Mouse (Mus musculus) lung, postnatal 0 days (tissue): ENCODE results near the gene Tpst2. TPM values are rescaled to one million over a fixed set of nuclear protein-coding genes. Genes with fewer than 3 reads are reported as not detected.

Source experiments
- ATAC-seq: fragments of 200-750 bp; cut with Nextera tagmentation; 2 replicates; pipeline ENCODE4 v1.8.0; 2017; ENCODE audit warnings: moderate library complexity
- DNase-seq: peaks from one replicate; pipeline ENCODE4 v3.0.0-alpha.2; 2016; ENCODE audit warnings: low spot score
- H3K27ac ChIP-seq: fragments of 300-500 bp; sonication (generic); 2 replicates; pipeline ENCODE4 v1.5.1; 2014; ENCODE audit warnings: antibody characterized with exemption, mild to moderate bottlenecking, low read length, mixed read lengths
- H3K27me3 ChIP-seq: fragments of 300-500 bp; sonication (generic); replicated peaks from 2 replicates; pipeline ENCODE4 v1.6.1; 2014; ENCODE audit warnings: low read length, mixed read lengths; ENCODE audit not compliant: insufficient read depth
- H3K36me3 ChIP-seq: fragments of 300-500 bp; sonication (generic); 2 replicates; pipeline ENCODE4 v1.6.1; 2014; ENCODE audit warnings: low read length, mixed read lengths; ENCODE audit not compliant: insufficient read depth
- H3K4me1 ChIP-seq: fragments of 300-500 bp; sonication (generic); 2 replicates; pipeline ENCODE4 v1.6.1; 2014; ENCODE audit warnings: antibody characterized with exemption, low read depth, low read length, mixed read lengths; ENCODE audit not compliant: insufficient read depth
- H3K4me2 ChIP-seq: fragments of 300-500 bp; sonication (generic); replicated peaks from 2 replicates; pipeline ENCODE4 v1.6.1; 2014; ENCODE audit warnings: low read depth, mild to moderate bottlenecking, low read length, moderate library complexity, mixed read lengths
- H3K4me3 ChIP-seq: fragments of 300-500 bp; sonication (generic); 2 replicates; pipeline ENCODE4 v1.5.1; 2014; ENCODE audit warnings: low read depth, low read length
- H3K9ac ChIP-seq: fragments of 300-500 bp; sonication (generic); replicated peaks from 2 replicates; pipeline ENCODE4 v1.6.1; 2014; ENCODE audit warnings: low read depth, mild to moderate bottlenecking
- H3K9me3 ChIP-seq: fragments of 300-500 bp; sonication (generic); 2 replicates; pipeline ENCODE4 v1.6.1; 2016; ENCODE audit warnings: low read length, mixed read lengths
- CTCF ChIP-seq: IDR thresholded peaks from 2 replicates; pipeline ENCODE4 v1.5.1; 2016; ENCODE audit warnings: antibody characterized with exemption, mild to moderate bottlenecking
- EP300 ChIP-seq: IDR thresholded peaks from 2 replicates; pipeline ENCODE4 v1.6.1; 2016; ENCODE audit warnings: antibody characterized with exemption, mild to moderate bottlenecking, control low read depth
- WGBS: fragments of 180-500 bp; shearing (Covaris S2); extraction: QIAGEN DNeasy Blood & Tissue Kit; methylation state at CpG from one replicate; pipeline ENCODE4 v1.1.7; 2014; 5-methylcytosine and 5-hydroxymethylcytosine counted together
- polyA plus RNA-seq: library from polyadenylated mRNA; unstranded; fragments of >200 nt; fragmentation: Nextera tagmentation; extraction: Ambion mirVana; gene quantifications from 2 replicates; pipeline ENCODE4 v1.2.1, GENCODE M21; 2015

Tpst2 gene
- polyA plus RNA-seq, 1 experiment from 2014 or later, result 106 TPM

DNA sequence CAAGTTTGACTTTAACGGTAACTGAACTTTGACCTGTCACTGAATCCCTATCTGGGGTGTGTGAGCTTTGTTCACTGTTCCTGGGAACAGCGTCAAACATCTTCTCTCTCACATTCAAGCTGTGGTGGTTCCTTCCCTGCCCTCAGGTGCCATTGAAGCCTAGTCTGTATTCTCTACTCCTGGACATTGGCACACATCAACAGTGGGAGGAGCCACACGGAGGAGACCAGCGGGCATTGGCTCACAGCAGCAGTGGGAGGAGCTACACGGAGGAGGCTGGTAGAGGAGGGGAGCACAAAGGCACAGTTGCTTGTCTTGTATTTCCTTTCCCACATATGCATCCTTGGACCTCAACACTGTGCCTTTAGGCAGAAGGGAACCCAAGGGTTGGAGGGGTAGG, 33.5 kb upstream of the Tpst2 start:
- TF ChIP-seq CTCF (no peak), EP300 (no peak)
- Histone ChIP-seq H3K27ac (no peak overlapping the region), H3K9me3 (no peaks in the 10 kb centered on the region), H3K36me3 (no peaks in the 10 kb centered on the region), H3K4me1 (no peaks in the 10 kb centered on the region), H3K9ac (no peak overlapping the region), H3K4me2 (no peak overlapping the region), H3K4me3 (no peak overlapping the region), H3K27me3 (no peaks in the 10 kb centered on the region)
- ATAC-seq (no peak), DNase-seq (no peak)
- 61% methylated on average over 5 of the region's 5 CpGs for WGBS

DNA sequence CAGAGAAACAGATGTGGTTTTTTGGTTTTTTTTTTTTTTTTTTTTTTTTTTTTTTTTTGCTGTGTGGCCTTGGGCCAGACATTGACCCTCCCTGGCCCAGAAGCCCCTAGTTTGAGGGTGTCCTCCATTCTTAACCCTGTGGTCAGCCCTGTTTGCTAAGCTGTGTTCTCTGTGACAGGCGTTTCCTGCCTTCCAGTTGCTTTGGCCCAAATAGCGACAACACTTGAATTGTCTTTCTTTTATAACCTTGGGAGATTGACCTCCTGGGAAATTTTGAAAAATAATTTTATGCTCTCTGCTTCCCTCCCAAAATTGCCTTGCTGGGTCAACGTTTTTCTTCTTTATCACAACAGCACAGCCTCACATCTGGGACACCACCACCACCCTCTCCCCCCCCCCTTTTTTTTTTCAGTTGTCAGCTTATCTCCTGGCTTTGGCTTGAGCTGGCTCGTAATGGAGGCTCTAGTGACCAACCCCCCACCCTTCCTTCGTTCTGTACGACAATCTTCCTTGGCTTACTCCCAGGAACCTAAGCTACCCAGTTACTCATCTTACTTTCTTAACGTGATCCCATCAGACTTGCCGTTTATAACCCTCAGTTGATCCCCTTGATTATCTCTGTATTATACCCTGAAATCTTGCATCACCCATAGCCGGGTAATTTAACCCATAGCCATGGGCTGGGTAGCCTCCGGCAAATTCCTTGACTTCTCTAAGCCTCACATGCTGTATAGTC, 32.8 kb upstream of the Tpst2 start:
- Histone ChIP-seq H3K36me3 (no peaks in the 10 kb centered on the region), H3K4me2 (no peak overlapping the region), H3K9ac (no peak overlapping the region), H3K27me3 (no peaks in the 10 kb centered on the region), H3K9me3 (no peaks in the 10 kb centered on the region), H3K27ac (no peak overlapping the region), H3K4me3 (no peak overlapping the region), H3K4me1 (no peaks in the 10 kb centered on the region)
- DNase-seq (no peak), ATAC-seq (no peak)
- TF ChIP-seq EP300 (no peak), CTCF (no peak)
- 46% methylated on average over 10 of the region's 10 CpGs for WGBS

DNA sequence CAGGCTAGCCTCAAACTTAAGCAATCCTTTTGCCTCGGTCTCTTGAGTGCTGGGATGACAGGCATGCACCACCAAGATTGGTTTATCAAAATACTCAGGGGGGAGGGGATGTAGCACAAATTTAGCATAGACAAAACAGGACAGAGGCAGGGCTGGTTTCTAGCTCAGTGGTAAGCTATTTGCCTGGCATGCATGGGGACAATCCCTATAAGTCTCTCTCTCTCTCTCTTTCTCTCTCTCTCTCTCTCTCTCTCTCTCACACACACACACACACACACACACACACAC, 32.3 kb upstream of the Tpst2 start:
- H3K9ac ChIP-seq, result no peak overlapping the region
- WGBS, result 64% methylated on average over 1 of the region's 1 CpGs
- TF ChIP-seq EP300 (no peak), CTCF (no peak)

DNA sequence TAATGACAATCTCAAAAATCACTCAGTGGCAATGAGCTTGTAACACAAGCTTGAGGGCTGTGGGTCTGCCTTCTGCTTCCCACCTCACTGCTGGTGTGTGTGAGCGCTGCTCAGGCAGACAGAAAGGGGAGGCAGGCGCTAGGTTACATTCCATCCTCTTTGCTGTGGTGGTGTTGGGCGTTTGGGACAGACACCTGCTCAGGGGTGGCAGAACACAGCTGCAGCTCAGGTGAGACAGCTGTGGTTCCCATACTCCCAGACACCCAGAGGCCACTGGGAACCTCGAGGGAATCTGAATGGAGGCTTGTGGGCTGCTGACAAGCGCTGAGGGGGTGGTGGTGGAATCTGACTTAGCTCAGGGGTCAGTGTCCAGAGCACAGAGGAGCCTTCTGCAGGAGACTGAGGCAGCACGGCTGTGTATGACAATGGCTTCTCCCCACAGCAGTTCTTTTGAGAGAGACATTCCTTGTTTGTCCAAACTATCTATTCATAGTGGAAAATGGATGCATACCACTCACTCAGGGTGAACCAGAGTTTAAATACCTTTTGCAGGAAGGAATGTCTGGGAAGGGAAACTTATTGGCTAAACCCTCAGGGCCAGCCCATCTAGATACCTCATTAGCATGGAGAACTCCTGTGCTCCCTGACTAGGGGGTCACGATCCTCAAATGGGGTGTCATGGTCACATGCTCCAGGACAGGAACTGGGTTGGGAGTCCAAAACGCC, 31.4 kb upstream of the Tpst2 start:
- Histone ChIP-seq H3K4me2 (no peak overlapping the region), H3K36me3 (no peaks in the 10 kb centered on the region), H3K9ac (no peak overlapping the region), H3K9me3 (no peaks in the 10 kb centered on the region), H3K4me1 (no peaks in the 10 kb centered on the region), H3K27me3 (no peaks in the 10 kb centered on the region), H3K27ac (no peak overlapping the region), H3K4me3 (no peak overlapping the region)
- DNase-seq (no peak), ATAC-seq (no peak)
- WGBS, result 41% methylated on average over 8 of the region's 8 CpGs
- TF ChIP-seq CTCF, result no peak
- no peak for TF ChIP-seq EP300

More for the DNA sequence above, 32.3 kb upstream of the Tpst2 start:
- H3K36me3 ChIP-seq, result no peaks in the 10 kb centered on the region
- H3K4me2 ChIP-seq, result no peak overlapping the region
- DNase-seq, result no peak
- H3K4me1 ChIP-seq, result no peaks in the 10 kb centered on the region
- no peak overlapping the region for H3K4me3 ChIP-seq
- ATAC-seq, result no peak
- H3K27me3 ChIP-seq, result no peaks in the 10 kb centered on the region
- no peak overlapping the region for H3K27ac ChIP-seq
- H3K9me3 ChIP-seq, result no peaks in the 10 kb centered on the region

GRCm38 (mm10) chr5:112247399-112247798, 29.1 kb upstream of the Tpst2 start:
- no peaks in the 10 kb centered on the region for H3K36me3 ChIP-seq
- H3K4me3 ChIP-seq, result no peak overlapping the region
- DNase-seq (no peak), ATAC-seq (no peak)
- TF ChIP-seq EP300 (no peak), CTCF (no peak)
- H3K27ac ChIP-seq, result no peak overlapping the region
- H3K9me3 ChIP-seq, result no peaks in the 10 kb centered on the region
- no peaks in the 10 kb centered on the region for H3K4me1 ChIP-seq
- 39% methylated on average over 7 of the region's 8 CpGs for WGBS
- no peak overlapping the region for H3K9ac ChIP-seq
- no peaks in the 10 kb centered on the region for H3K27me3 ChIP-seq
- no peak overlapping the region for H3K4me2 ChIP-seq

- DNase-seq (no peak), ATAC-seq (no peak)
- no peak overlapping the region for H3K9ac ChIP-seq
- H3K27me3 ChIP-seq, result no peaks in the 10 kb centered on the region
- no peak overlapping the region for H3K4me2 ChIP-seq
- no peak for TF ChIP-seq EP300
- no peak overlapping the region for H3K4me3 ChIP-seq
- no peaks in the 10 kb centered on the region; the same call in 1 of the 2 replicates for H3K4me1 ChIP-seq
- no peaks in the 10 kb centered on the region for H3K36me3 ChIP-seq
- H3K9me3 ChIP-seq, result no peaks in the 10 kb centered on the region
- 86% methylated on average over 11 of the region's 11 CpGs for WGBS
- no peak overlapping the region for H3K27ac ChIP-seq
Observed at GRCm38 (mm10) chr5:112249106-112249505, 27.4 kb upstream of the Tpst2 start.
